Mouse (Mus musculus) heart, postnatal 36 days (tissue): ENCODE data around the gene Itga6. TPM values are rescaled to one million over a fixed set of nuclear protein-coding genes. Genes with fewer than 3 reads are reported as not detected.

ENCODE experiments used
- DNase-seq, 2 experiments: peaks; one replicate each; pipeline ENCODE4 v3.0.0; 2021 to 2022
- intact Hi-C: fragments of 180-260 bp; cut with DNase I; formaldehyde crosslinking; loops from one replicate; pipeline ENCODE4 v1.15.1; 2025
- total RNA-seq, 2 experiments: library from RNA; stranded (reverse); gene quantifications; 2 replicates each; pipeline ENCODE4 v1.2.3; 2021

Gene Itga6
- total RNA-seq, 2 experiments from 2014 or later = 44.4 to 61.9 TPM

DNA sequence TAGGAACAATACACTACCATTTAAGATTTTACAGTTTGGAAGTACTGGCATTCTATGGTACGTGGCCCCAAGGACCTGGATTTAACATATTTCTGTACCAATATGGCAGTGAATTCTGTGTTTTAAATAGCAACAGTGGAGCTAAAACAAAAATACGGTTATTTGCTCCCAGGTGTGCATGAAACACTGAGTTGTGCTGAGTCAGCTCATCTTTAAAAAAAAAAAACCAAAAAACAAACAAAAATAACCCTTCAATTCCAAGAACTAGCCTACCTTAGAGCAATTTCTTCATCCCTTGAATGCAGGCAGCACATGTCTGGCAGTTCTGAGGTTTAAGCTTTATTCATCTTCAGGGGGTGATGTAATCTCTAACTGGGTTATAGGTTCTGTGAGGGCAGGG, 45.8 kb downstream of the Itga6 start:
- intact Hi-C loops = no loop called here
- DNase-seq = no peak

DNA sequence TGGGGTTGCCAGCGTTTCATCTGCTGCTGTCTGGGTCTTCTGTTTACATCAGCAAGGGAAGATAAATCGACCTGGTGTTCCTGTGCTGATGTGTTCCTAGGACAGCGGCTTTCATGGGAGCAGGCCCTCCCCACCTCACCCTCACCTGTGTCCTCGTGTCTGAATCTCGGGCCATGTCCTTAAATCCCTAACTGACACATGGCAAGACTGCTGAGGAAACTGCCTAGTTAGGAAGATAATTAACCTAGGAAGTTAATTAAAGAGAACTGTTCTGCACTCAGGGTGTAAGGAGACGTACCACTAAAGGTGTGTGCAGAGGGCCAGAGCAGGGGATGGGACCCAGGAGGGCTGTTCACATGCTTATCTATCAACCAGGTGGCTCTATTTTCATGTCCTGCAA, 48.7 kb downstream of the Itga6 start:
- intact Hi-C loops = no loop called here

DNA sequence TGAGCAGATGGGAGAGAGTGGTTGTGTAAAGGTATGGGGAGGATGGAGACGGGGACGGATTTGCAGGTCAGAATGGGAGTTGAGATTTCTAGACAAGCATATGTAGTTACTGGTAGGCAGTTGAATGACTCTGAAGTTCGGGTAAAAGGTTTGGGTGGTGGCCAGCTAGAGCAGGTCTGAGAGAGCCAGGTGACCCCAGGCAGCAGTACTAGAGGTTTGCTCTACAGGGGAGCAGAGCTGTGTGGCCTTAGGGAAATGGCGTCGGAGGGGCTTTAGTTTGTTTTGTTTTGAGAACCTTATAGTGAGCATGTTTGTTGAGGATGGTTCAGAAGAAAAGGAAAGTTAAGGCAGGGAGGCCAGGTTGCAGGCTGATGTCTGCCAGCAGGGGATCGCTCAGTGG, 51.4 kb downstream of the Itga6 start:
- intact Hi-C loops = no loop called here

More for the DNA sequence above, 48.7 kb downstream of the Itga6 start:
- DNase-seq = no peak

DNA sequence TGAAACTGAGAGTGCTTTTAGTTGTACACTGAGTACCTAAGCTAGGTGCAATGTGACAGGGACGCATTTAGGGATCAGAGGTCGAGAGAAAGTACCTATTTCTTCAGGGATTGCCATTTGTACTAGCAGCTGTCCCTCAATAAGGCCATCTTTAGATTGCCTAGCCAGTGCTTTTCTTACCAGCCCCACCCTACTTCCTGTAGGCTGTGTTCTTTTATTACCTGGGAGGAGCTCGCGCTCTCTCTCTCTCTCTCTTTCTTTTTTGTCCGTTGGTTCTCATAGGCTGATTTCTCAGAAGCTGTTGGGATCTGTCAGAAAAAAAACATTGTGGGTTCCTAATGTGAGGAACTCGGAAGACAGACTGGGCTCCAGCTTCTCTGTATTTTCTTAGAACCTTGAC, 55.4 kb downstream of the Itga6 start:
- DNase-seq = no peak
- intact Hi-C loops = no loop called here

More for the DNA sequence above, 51.4 kb downstream of the Itga6 start:
- DNase-seq = no peak

DNA sequence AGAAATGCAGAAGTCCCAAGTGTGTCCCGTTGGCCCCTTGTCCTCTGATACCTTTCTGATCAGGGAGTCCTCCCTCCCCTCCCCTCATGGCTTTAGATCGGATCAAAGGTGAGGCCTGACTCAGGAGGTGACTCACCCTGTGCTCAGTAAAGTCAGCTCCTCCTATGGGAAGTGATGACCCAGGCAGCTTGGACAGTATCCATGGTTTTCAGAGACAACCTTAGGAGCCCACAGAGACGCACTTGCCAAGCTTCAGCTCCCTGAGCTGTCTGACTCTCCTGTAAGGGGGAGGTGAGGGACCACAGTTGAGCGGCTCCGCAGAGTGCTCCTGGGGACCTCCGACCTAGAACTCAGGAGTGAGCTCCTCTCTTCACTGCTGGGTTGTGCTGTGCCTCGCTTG, 56.3 kb downstream of the Itga6 start:
- no peak for DNase-seq
- intact Hi-C loops = no loop called here

DNA sequence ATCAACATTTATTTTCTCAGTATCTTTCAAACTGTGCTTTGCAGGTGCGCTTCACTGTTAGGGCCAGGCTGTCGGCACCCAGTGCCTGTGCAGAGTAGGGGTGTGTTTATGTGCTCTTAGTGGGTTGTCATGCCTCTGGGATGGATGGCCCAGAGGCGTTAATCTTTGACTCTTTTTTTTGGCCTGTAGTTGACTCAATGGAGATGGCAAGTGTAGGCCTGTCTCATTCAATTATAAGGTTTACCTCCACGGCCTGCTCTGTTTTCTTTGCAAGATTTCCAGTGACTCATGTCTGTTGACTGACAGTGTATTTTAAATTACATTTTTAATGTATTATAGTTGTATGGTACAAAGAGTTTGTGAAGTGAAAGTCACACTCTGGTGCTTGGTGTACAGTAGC, 56.7 kb downstream of the Itga6 start:
- intact Hi-C loops = no loop called here
- DNase-seq = no peak

DNA sequence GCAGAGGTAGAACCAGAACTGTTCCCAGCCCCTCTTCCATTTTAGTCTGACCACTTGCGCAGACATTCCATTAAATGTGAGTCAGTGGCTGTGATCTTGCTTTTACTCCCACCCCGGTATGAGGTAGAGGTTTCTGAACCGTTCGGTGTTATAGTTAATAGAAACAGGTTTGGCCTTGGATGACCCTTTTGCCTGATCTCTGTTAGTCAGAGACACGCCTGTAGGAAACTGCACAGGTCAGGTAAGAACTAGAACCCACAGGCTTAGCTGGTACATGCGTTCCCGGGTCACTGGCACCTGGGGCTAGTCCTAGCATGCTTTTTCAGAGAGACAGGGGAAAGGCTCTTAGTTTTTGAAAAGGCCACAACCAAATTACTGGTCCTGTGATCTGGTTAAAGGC, 59.7 kb downstream of the Itga6 start:
- intact Hi-C loops = no loop called here
- DNase-seq = no peak

DNA sequence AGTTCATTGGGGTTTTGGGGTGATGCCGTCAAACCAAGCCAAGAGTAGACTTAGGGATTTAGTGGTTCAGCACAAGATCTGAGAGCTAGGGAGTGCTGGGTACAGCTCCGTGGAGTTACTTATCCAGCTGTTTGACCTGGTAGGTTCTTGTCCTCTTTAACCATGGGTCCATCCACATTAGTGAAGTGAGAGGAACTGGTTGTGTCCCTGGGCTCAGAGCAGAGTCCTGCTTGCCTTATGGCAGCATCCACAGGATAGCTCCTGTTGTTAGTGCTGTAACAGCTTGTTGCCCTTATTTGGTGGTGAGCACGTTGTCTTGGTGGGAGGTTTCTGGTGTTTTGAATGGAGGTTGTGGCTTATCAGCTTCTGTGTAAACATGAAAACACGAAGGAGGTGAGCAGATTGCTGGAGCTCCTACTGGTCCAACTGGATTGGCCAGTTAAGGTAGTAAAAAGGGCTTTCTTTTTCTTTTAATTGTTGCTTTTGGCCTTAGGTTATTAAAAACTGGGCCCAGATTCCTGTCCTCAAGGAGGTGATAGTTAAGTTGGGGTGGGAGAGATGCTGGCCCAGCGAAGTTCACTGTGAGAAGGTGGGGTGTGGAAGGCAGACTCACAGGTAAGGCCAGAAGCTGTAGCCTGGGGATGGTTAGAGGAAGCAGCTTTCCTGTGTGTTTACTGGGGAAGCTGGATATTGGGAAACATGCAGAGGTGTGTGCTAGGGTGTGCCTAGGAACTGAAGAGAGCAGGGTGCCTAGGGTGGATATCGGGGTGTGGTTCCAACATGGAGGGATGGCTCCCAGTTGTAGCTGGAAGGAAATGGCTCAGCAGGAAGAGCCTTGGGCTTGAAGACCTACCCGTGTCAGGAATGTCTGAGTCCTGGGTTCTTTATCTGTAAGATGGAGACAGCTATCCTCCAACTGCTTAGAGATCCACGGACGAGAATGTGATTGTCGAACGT, 60.5 kb downstream of the Itga6 start:
- intact Hi-C loops = no loop called here
- no peak for DNase-seq

DNA sequence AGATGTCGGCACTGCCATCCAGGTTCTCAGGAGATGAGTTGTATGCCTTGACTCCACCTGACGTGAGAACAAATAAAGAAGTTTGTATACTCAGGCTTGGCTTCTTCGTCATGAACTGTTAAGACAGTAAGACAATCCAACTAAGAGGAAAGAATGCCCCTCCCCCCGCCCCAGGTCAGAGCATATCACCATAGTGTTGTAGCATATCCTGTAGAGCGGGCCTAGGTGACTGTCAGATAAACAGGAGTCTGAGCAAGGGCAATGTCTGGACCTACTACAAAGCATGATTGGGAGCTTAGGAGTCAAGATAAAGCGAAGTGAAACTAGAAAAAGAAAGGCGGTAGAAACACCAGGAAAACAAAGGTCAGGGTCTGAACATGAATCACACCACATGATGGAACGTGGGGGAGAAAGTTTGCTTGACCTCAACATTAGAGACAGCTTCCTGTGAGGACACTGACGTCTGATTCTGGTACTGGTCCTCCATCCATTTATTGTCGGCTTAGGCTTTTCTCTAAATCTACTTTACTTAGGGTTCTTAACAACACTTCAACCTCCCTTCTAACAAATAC, 64.0 kb downstream of the Itga6 start:
- intact Hi-C loops = no loop called here
- no peak for DNase-seq

DNA sequence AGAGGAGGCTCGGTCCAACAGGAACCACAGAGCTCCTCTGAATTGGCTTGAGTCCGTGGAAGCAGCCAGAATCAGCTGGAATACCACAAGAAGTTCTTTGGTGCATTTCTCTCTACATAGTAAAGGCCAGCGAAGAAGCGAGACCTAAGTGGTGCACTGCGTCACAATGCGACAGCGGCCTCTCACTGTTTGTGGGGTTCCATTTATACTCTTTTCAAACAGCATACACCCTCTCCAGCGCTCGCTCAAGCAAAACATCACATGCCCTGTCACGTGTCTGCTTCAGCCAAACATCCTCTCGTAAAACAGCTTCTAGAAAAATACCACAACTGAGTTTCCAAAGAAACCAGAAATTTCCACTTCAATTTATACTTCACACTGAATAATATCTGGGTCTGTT, 64.6 kb downstream of the Itga6 start:
- intact Hi-C loops = loop anchor here (5.0 to 10.0 kb wide), 4 partner anchors 98 to 355 kb away; partner anchors contain the start of gene Metap1d
- DNase-seq = no peak

DNA sequence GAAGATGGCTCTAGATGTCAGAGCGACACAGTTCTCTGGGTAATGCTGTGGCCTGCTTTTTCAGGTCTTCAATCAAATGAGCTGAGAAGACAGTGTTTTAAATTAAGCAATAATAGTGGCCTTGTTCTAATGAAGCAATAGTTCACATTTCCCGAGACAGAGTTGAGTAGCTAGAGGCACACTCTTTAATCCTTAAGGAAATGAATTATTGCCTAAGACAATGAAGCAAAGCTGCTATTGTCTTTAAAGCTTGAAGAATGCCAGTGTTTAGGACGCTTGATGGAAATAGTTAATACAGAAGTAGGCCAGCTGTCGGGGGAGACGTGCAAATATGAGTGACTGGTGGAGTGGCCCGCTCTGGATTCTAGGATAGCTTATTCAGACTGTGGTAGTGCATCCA, 65.5 kb downstream of the Itga6 start:
- no peak for DNase-seq
- intact Hi-C loops = loop anchor here (5.0 to 10.0 kb wide), 4 partner anchors 99 to 356 kb away; partner anchors contain the start of gene Metap1d

DNA sequence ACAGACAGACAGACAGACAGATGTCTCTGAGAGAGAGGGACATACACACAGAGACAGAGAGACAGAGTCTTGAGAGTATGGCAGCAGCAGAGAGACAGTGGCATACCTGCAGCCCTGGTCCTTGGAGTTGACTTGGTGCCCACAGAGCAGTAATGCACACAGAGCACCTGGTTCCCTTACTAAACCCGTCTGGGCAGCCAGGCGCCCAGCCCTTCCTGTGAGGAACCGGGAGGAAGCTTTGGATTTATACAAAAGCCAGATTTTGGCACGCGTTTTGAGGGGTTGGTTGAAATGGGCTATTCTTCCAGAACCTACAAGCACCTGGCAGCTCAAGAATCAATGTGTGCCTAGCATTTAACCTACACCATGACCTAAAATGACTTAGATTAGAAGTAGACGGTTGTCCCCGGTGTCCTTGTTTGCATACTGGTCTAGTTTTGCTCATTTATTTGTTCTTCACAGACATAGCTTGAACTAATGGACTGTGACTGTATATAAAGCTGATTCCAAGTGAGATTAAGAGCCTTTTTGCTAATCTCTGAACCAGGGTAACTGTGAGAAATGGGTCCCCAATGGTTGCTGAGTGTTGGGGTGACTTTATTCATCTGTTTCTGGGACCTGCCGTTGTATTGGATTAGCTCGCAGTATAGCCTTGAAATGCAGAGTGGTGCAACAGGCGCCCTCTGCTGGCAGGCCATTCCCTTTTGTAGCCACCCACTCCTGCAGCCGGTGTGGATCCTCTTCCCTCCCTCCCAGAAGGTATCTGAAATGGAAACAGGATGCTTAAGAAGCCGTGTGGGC, 67.0 kb downstream of the Itga6 start:
- DNase-seq = peak; percentile 87 to 90
- intact Hi-C loops = loop anchor here (1.0 to 10.0 kb wide), 8 partner anchors 24 to 358 kb away; partner anchors contain the start of gene Metap1d

DNA sequence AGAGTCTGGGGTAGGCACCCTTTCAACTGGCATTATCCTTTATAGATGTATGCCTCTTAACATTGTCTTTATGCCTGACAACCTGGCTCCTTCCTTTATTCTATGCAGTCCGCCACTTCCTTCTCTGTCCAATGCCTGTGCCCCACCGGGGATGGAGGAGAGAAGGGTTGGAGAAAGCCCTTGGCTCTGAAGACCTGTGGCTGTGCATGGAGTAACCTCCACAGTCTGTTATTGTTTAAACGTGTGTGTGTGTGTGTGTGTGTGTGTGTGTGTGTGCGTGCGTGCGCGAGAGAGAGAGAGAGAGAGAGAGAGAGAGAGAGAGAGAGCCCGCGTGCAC, 67.6 kb downstream of the Itga6 start:
- intact Hi-C loops = loop anchor here (2.0 to 10.0 kb wide), 7 partner anchors 24 to 358 kb away; partner anchors contain the start of gene Metap1d
- no peak for DNase-seq

DNA sequence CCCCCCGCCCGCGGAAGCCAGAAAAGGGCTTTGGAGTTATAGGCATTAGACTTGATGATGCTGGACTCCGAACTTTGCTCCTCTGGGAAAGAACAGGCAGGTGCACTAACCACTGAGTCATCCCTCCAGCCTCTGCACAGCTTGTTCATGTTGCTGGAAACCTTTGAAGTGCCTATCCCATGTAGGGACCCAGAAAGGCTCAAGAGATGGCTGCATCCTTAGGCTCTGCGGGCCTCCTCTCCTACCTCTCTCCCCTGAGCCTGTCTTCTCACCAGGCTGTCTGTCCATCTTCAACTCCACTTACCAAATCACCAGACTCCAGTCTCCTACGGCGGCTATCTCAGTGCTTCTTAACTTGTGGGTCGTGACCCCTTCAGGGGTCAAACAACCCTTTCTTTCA, 68.0 kb downstream of the Itga6 start:
- intact Hi-C loops = loop anchor here (2.0 to 10.0 kb wide), 7 partner anchors 25 to 359 kb away; partner anchors contain the start of gene Metap1d
- no peak for DNase-seq

DNA sequence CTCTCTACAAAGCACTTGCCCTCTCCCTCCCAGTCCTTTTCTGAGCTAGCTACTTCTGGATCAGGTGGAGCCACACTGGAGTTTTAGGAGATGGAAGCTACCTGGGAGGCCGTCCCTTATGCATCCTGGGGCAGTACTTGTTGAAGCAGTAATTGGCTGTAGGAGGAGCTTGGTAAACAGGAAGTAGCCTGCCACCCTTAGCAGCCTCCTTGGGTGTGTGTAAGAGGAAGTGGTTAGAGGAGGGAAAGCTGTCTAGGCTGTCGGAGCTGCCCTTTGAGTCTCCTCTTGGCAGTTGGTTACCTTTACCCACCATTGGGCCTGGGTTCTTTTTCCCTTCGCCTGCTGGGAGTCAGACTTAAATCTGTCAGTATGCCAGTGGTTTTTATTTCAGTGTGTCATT, 68.6 kb downstream of the Itga6 start:
- intact Hi-C loops = loop anchor here (5.0 to 10.0 kb wide), 4 partner anchors 102 to 359 kb away; partner anchors contain the start of gene Metap1d
- DNase-seq = no peak

DNA sequence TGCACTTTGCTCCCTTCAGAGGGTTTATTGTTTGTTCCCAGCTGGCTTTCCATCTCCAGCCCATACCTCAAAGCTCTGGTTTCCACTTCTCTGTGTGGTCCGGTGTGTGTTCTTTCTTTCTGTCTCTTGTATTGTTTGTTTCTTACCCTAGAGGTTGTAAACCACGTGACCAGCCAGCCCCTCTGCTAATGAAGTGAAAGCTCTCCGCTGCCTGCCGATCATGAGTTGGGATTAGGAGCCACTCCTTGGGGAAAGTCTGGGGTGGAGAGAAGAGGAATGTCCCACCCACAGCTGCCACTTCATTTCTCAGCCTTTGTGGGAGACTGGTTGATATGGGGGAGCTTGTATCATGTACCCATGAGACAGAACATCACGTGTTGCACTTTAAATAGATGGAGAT, 69.9 kb downstream of the Itga6 start:
- intact Hi-C loops = loop anchor here (5.0 to 10.0 kb wide), 2 partner anchors 233 to 360 kb away; partner anchors contain the start of gene Metap1d
- no peak for DNase-seq

DNA sequence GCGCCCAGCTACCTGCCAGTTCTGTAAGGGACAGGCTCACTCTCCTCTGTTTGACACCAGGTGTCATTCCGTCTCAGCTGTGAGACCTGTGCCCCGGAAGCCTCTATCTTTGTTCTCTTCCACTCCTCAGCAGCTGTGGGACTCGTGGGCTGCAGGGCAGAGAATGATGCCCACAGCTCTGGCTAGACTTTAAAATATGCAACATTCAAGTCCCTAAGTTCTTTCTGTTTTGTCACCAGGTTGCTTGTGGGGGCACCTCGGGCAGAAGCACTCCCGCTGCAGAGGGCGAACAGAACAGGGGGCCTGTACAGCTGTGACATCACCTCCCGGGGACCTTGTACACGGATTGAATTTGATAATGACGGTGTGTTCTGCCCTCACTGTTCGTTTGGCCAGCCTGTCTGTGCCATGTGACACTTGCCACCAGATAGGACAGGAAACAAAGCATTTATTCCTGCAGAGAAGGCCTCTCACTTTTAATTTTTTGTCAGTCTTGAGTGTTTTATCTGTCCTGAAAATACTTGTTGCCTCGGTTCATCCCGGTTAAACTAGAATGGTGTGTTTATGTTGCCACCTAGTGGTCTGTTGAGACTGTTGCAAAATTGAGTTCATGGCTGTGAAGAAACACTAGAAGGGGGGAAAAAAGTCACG, 71.1 kb downstream of the Itga6 start:
- peak in 1 of 2 experiments; percentile 22 for DNase-seq
- intact Hi-C loops = loop anchor here (1.0 to 10.0 kb wide), 3 partner anchors 217 to 362 kb away; partner anchors contain the start of gene Metap1d

DNA sequence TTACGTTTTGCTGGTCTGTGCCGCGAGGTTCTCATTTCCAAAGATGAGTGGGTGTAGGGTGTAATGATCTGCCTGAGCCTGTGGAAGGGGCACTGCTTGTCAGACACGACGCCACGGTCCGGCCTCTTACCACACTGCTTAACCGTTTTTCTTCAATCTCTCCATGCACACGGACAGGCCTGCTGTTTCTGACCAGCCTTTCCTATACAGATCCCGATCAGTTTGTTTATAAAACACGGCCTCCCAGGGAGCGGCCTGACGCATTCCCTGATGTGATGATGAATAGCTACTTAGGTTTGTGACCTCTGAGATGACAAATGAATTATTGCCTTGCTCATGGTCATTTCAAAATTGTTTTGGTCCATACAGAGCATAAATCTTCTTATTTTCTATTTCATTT, 78.7 kb downstream of the Itga6 start:
- intact Hi-C loops = no loop called here
- DNase-seq = no peak

DNA sequence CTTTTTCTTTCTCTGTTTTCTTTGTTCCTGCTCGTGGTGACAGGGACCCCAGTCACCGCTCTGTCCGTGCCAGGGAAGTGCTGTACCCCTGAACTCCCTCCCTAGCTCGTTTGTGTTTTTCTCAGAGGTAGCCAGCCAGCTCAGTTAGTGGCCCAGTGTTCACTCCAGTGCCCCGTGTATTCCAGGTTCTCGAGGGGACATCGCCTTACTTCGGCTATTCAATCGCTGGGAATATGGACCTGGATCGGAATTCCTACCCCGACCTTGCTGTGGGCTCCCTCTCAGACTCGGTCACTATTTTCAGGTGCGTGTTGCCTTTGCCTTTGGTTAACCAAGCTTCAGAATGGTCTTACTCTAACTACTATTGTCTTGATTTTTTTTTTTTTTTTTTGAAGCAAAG, 82.3 kb downstream of the Itga6 start:
- no peak for DNase-seq
- intact Hi-C loops = no loop called here

DNA sequence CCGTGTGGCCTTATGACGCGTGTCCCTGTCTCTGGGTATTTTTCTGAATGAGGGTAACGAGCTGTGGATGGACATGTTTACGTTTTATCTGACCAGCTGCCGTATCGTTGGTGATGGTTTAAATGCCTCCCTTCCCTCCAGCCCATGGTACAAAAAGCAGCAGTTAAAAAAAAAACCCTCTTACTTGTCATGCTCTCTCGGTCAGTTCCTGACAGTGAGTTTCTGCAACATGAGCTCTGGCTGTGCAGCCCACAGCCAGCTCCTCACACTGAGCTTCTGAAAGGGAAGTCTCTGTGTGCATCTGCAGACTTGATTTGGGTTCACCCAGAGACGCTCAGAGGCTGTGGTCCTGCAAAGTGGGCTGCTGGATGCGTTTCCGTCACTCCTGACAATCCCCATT, 83.5 kb downstream of the Itga6 start:
- no peak for DNase-seq
- intact Hi-C loops = no loop called here
